Mouse (Mus musculus) small intestine, adult 2 months (tissue): ENCODE data around the gene Rnf180.

Source experiments
- CTCF ChIP-seq: fragments of 200-500 bp; IDR thresholded peaks from 2 replicates; pipeline ENCODE4 v1.5.1; 2012; ENCODE audit warnings: low read depth, mild to moderate bottlenecking, control low read depth, inconsistent platforms, low read length, moderate library complexity, mixed read lengths; ENCODE audit not compliant: insufficient replicate concordance, insufficient read length; ENCODE audit errors: extremely low read depth
- POLR2A ChIP-seq: fragments of 200-500 bp; IDR thresholded peaks from 2 replicates; pipeline ENCODE4 v1.6.1; 2012; ENCODE audit warnings: low read depth, mild to moderate bottlenecking, control low read depth, inconsistent platforms, low read length, moderate library complexity

- no peak for TF ChIP-seq CTCF
- no peak for TF ChIP-seq POLR2A
Observed at GRCm38 (mm10) chr13:105096316-105096715, 198.3 kb downstream of the Rnf180 start.
